Mouse (Mus musculus): ENCODE results near the gene Cntnap1.

GRCm38 (mm10) chr11:101191919-101192470 lies 21.7 kb downstream of the Cntnap1 start:
- TF ChIP-seq CTCF (IDR thresholded peaks at IDR 0.05; ENCODE audit: control insufficient read depth, insufficient read depth, insufficient read length) = no peak
- TF ChIP-seq MAX (IDR thresholded peaks at IDR 0.05) = no peak
- TF ChIP-seq MYOD1 (IDR thresholded peaks at IDR 0.05; ENCODE audit: control insufficient read depth, insufficient read length, low read depth) = no peak
- no peak for TF ChIP-seq CEBPB (IDR thresholded peaks at IDR 0.05; ENCODE audit: low read depth)
- no peak for TF ChIP-seq USF1 (IDR thresholded peaks at IDR 0.05; ENCODE audit: low read depth)
- no peak for TF ChIP-seq FOSL1 (IDR thresholded peaks at IDR 0.05; ENCODE audit: insufficient read depth, low read length, poor library complexity, severe bottlenecking)
